Mouse (Mus musculus): ENCODE measurements around the gene Numb.
A peak's percentile ranks its signal among the peaks of the same experiment; 100 is the strongest.
"Not testable (repeated sequence)": the region's sequence is repeated elsewhere in the genome, so short reads cannot be mapped to it uniquely, and the experiment has no call there.

Gene Numb

DNA sequence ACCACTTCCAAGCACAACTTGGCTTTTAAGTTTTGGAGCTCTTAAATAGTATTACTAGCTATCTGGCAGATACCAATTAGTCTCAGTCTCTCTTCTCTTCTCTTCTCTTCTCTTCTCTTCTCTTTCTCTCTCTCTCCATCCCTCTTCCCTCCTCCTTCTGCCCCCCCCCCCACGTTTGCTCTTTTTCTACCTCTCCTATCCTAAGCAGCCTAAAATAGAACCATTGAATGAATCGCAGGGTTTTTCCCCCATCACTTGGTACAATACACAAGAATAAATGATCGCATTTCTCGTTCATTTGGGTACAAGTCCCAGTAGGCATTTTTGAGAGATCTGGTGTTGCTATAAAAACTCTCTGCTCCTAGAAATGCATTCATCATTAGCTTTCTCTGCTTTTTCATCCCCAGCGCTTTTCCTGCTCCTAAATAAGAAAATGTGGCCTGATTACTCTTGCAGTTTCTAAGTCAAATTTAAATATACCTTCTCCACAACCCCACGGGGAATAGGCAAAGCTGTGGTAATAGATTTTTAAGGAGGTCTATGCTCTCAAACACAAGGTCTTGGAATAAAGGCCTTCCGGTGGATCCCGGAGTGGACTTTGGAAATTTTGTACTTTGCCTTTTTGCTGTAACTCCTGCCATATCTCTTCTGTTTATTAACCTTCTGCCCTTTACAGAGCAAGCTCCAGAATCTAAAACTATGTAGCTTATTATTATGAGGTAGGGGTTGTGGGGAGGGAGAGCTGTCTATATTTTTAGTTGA, 1.2 kb upstream of the Numb start:
- DNase-seq (ENCODE audit: low spot score): no peak

DNA sequence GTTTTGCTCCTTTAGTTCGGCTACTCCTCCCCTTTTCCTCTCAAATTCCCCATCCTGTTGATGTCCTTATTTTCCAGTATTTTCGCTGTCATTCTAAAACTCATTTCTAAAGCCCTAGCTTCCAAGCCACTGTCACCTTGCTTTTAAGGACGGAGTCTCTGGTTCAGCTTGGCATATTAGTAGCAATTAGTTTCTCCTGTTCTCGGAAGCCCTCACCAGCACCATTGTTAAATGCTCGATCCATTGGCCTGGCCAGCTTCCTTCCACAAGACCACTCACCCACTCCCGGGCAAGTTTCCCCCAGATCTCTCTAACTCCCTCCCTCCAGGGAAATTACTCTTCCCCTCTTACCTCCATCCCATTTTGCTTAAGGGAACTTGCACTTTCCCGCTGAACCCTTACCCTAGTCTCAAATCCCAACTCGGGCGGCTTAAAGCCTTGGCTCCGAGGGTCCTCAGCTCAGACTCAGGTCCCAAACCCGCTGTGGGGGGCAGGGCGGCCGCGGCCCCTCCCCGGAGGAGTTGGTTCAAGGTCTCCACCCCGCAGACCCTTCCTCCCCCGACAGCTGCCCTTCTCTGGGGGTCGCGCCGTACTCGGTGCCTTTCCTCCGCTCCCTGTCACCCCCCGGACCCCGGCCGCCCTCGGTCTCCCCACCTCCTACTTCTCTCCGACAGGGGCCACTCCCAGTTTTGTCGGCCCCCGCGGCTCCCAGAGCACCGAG, 853 bp downstream of the Numb start:
- peak; percentile 71 for DNase-seq (ENCODE audit: low spot score)

DNA sequence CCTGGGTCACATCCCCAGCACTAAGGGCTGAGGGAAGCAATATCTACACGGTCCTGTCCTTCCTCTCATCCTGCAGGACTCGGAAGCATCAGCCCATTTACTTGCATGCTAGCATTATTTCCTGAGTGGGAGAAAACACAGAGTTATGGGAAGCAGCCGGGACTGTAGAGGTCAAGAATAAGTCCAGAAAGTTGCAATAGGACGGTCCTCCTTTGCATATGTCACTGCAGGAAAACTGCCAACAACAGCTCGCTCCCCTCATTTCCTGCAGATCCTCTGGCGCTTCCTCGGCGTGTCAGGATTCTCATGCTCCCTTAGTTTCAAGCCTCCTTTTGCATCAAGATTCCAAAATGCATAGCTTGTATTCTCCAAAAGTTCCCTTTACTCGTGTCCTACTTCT, 4.8 kb downstream of the Numb start:
- no peak for DNase-seq (ENCODE audit: low spot score)

DNA sequence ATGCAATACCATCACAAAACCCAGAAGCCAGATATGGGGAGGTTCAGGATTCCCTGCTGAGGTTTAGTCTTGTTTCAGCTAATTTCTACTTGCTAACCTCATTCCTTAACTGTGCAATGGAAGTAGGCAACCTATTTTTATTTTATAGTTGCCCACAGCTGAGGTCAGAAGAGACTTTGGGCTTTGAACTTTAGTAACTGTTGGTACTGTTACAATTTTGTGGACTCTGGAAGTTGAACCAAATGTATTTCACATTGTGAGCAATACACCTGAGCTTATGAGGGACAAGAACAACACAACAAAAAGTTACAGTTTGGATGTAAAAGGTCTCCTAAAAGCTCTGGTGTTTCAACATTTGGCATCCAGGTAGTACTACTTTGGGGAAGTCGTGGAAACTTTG, 6.9 kb downstream of the Numb start:
- DNase-seq (ENCODE audit: low spot score): no peak

DNA sequence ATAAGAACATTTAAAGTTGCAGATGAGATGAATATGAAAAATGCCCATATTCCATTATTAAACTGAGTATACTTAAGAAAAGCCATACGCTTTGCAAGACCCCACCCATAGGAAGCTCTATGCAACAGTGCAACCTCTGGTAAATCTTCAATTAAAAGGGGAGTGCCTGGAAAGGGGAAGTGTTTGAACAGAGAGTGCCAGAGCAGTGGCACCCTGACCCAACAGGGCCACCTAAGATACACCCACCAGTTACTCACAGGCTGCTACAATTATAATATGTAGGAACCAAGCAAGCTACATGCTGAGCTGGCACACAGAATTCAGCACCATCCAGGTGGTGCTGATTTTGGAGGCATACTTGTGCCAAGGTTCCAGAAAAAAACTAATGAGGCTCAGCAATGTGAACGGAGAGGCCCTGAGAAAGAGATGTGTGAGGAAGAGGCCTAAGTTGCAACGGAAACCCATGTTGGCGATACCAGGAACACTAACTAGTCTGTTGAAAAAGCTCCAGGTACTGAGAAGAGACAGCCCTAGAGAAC, 7.5 kb downstream of the Numb start:
- DNase-seq (ENCODE audit: low spot score): no peak

DNA sequence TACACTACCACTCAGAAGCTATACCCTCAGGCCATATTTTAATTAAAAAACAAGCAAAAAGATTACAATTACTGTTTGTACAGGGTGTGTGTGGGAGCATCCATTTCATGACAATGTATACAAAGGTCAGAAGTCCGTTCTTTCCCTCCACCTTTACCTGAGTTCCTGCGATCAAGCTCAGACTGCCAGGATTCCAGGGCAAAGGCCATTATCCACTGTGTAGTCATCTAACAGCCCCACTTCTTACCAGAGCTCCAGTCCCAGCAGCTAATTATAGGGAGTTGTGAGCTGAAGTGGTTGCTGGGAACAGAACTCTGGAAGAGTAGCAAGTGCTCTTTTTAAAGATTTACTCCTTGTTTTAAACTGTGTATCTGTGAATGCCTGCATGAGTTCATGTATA, 11.3 kb downstream of the Numb start:
- DNase-seq (ENCODE audit: low spot score): no peak

DNA sequence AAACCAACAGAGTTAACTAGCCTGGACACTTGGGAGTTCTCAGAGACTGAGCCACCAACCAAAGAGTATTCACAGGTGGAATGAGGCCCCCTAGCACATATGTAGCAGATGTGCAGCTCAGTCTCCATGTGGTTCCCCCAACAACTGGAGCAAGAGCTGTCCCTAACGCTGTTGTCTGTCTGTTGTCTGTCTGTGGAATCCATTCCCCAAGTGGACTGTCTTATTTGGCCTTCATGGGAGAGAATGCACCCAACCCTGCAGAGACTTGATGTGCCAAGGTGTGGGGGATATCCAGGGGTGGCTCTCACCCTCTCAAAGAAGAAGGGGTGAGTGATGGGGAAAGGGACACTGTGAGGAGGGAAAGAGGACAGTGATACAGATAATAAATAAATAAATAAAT, 28.8 kb downstream of the Numb start:
- no peak for DNase-seq (ENCODE audit: low spot score)

DNA sequence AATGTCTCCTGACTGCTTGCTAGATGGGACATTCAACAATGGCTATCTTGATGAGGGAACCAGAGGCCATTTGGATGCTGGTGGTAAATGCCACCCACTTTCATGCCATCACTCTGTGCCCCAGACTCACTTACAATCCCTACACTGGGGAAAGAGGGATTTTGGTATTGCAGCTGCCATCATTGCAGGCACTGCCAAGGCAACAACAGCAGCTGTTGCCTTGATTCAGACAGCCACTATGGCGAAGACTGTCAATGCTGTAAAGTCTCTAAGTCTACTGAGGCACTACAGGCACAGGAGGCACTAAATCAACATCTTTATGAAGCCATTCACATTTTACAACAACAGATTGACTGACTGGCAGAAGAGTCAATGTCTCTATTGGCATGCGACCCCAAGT, 30.5 kb downstream of the Numb start:
- no peak for DNase-seq (ENCODE audit: low spot score)

DNA sequence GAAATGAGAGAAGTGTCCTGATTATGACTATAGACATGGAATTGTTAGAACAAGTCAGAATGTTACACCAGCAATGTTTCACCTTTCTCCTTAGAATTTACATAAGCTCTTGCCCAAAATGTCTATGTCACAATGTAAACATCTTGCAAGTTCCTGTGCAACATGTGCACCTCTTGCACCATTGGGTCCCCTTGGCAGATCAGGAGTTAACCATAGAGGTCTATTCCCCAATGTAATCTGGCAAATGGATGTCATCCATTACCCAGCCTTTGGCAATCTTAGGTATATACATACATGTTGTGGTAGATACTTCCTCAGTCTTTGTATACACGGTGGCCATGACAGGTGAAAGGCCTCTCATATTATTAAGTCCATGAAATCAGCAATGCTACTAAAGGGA, 32.6 kb downstream of the Numb start:
- DNase-seq (ENCODE audit: low spot score): no peak

DNA sequence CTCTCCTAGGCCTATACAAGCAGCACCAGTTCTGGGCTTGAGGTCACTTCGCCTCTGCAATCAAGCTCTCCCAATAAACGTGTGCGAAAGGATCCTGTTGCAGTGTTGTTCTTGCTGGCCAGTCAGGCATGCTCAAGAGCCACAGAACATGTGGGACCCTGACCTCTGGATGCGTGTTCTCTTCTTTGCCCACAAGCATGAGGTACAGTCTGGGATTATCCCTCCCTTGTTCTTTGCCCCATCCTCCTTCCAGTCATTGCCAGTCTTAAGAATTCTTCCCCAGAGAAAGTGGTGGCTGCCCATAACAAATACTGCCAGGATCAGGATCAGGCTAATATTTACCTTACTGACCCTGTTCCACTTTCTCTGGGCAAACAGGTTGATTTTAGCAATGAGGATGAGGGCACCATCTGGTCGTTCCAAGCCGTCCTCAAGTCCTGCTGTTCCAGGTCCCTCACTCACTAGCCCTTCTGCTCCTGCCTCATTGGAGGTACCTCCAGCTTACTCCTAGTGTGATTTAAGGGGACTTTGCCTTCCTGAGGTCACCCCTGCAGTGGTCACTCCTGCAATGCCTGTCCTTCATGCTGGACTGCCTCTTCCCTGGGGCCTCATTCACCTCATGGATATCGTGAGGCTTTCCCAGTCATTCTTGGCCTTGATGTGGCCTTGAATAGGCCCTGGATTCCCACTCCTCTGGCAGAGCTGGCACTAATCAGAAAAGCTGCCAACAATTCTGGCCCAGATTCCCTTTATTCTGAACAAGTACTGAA, 36.0 kb downstream of the Numb start:
- DNase-seq (ENCODE audit: low spot score): no peak

DNA sequence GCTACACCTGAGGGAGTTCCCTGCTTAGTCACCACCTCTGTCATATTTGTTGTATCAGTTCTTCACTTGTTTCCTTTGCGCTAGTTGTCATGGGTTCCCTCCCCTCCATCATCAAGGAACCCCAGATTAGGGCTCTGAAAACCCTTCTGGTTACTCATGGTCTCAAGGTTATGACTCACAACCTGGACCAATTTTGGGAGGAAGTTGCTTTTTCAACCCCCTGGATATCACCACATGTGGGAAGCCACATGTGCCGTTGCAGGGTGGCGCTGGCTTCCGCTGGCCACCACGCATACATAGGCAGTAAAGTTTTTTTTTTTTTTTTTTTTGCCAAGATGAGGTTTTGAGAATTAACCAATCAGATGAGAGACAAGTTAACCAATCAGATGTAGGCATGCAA, 36.7 kb downstream of the Numb start:
- DNase-seq (ENCODE audit: low spot score): not testable (repeated sequence)

DNA sequence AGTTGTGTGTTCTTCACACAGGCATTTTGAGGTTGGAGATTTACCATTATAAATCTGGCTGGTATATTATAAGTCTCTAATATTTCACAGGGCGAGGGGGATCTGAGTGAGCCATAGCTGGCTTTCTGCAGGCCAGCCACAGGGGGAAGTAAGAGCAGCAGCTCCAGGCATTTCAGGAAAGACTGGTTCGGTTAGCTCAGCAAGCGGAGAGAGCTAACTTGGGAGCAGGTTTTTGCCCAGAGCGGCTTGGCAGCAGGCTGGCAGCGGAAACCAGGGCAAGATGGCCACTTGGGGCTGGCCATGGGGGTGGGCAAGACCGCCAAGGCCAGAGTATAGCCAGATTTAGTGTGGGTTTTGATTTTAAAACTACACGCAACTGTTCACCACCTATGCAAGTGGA, 39.2 kb downstream of the Numb start:
- no peak for DNase-seq (ENCODE audit: low spot score)

DNA sequence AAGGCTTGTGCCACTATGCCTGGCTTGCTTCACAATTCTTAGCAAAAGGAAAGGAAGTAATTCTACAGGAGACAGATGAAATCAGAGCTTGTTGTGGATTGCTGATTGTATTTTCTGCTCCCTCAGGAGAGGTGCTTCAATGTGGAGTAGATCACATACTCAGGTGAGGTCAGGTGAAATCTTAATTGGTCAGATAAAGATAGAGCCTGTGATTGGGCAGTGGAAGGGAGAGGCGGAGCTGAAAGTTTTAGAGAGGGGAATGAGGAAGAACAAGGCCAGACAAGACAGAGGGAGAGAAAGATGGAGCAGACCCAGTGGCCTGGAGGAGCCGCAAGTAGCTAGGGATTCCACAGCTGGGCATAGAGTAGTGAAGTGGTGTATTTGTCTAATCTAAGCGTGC, 39.6 kb downstream of the Numb start:
- DNase-seq (ENCODE audit: low spot score): no peak

DNA sequence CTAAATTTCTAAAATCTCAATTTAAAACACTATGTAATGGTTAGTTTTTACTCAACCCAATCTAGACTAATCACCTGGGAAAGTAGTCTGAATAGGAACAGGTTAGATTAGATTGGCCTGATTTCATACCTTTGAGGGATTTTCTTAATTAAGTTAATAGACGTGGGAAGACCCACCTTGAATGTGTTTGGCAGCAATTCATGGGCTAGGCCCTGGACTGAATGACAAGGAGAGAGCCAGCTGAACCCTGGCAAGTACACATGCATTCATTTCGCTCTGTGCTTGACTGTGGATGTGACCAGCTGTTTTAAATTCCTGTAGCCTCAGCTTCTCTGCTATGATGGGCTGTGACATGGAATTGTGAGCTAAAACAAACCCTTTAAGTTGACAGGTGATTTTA, 40.8 kb downstream of the Numb start:
- DNase-seq (ENCODE audit: low spot score): no peak

DNA sequence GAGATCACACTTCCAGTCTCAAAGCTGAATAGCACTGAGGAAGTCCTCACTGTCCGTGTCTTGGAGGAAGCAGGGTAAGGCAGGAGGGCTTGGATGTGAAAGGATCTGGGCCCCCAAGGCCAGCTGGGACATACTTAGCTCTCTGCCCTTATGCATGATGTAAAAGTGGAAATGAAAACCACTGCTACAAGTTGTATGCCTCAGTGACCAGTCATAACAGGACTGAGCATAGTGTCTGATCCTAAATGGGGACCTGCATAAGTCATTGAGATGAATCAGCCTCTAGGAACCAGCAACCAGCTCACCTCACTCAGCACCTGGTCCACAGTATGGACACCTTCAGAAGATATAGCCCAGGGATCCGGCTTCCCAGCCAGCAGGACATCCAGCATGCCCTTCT, 46.6 kb downstream of the Numb start:
- no peak for DNase-seq (ENCODE audit: low spot score)

DNA sequence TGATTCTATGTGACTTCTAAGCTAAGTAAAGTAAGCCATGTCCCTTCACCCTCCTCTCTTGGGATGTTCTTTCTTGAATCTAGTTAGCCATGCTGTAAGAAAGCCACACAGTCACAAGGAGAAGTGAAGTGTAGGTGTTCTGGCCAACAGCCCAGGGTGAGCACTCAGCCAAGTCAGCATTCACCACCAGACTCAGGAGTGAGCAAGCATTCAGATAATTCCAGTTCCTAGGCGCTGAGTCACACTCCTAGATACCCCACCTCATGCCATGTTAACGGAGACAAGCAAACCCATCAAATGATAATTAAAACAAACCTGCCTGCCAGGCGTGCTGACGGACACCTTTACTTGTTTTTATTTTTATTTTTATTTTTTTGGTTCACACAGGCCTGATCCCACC, 47.1 kb downstream of the Numb start:
- no peak for DNase-seq (ENCODE audit: low spot score)

DNA sequence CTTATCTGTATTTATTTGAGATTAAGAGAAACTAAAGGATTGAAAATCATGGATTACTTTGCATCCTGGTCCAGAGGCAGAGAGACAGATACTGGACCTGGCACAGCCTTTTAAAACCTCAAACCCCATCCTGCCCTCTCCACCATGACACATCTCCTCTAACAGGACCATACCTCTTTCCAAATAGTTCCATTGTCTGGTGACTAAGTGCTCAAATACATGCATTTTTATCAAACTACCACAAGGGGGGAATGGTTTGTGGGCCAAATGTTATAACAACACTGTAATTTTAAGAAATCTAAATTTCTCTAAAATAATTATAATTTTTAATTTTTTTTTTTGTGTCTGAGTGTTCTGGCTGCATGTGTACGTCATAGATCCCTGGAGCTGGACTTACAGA, 57.2 kb downstream of the Numb start:
- no peak for DNase-seq (ENCODE audit: low spot score)

DNA sequence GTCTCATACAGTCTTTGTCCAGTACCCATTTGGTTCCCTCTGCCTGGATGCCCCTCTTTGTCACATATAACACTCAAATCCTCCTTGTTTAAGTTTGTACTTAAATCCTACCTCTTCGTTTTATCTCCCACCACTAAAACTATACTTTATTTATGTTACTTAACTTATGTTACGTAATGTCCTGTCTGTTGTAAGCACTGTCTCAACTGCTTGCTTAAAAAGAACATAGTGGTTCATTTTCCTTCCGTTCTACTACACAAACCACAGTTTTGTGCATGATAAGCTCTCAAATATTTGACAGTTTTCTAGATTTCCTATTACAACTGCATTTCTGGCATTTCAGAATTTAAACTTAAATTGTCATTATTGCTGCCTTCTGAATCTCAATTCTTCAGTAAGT, 59.9 kb downstream of the Numb start:
- DNase-seq (ENCODE audit: low spot score): no peak

DNA sequence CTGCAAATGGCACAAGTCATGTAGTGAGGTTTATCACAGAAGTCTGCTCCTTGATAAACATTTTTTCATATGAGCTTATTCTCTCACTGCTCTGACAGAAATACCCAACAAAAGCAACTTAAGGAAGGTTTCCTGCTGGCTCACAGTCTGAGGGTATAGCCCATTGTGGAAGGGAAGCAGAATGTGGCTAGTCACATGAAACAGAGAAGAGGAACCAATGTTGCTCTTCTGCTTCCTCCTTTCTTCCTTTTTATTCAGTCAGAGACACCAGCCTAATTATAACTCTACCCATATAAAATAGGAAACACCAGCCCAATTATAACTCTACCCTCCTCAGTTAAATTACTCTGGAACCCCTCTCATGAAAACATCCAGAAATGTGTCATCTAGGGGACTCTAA, 61.0 kb downstream of the Numb start:
- DNase-seq (ENCODE audit: low spot score): no peak

DNA sequence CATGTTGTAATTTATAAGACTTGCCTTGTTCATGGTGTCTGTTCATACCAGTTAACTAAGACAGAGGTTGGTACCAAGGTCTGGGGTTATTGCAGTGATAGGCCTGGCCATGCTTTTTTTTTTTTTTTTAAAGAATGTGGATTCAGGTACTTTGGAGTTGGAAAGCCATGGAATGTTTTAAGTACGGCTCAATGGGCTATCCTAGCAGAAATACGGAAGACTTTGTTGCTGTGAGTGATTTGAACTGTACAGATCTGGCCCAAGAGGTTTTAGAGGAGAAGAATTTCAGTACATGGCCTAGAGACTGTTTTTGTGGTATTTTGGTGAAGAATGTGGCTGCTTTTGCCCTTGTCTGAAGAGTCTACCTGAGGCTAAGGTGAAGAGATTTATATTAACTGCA, 63.7 kb downstream of the Numb start:
- DNase-seq (ENCODE audit: low spot score): no peak

DNA sequence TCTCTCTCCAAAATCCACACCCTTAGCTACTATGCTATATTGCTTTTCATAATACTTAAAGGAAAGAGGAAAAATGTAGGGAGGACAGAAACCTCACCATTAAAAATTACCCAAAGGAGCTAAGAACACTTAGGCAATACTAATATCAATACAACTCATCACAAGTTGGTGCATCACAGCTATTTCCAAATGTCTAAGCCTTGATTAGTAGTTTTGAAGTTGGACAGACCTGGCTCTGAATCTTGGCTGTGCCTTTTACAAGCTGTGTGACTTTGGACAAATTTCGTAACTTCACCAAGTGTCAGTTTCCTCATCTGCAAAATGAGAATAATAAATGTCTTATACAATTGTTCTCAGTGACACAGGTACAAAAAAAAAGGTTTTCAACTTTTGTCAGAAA, 66.5 kb downstream of the Numb start:
- DNase-seq (ENCODE audit: low spot score): no peak

DNA sequence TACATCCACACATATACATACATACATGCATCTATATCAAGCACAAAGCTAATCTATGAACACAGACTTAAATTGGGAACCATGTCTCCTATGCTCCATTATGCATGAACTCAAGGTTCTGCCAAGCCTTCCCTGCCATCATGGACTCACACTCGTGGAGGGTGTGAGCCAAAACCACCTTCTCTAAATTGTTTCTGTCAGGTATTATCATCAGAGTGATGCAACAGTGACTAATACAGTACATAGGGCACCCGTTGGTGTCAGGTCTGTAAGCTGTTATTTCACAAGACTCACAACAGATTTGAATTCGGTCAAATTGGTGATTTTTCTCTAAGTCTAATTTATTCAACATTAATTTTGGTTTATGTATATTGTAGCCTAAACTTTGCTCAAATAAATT, 67.5 kb downstream of the Numb start:
- no peak for DNase-seq (ENCODE audit: low spot score)
